Mouse (Mus musculus): ENCODE measurements around the gene C3ar1.
A peak's percentile ranks its signal among the peaks of the same experiment; 100 is the strongest.

- TF ChIP-seq CTCF (IDR thresholded peaks at IDR 0.05): no peak
- peak; percentile 51; the same call in 1 of the 2 replicates for TF ChIP-seq POLR2A (IDR thresholded peaks at IDR 0.05; ENCODE audit: insufficient read depth, low read depth, low read length)
- no peak for TF ChIP-seq EP300 (IDR thresholded peaks at IDR 0.05; ENCODE audit: insufficient read depth, low read depth, low read length)
Measured at GRCm38 (mm10) chr6:122855955-122856354, at the start of gene C3ar1.

Data from heart, adult 2 months (tissue).